Mouse (Mus musculus): ENCODE data around the gene Tmem183a. TPM values are rescaled to one million over a fixed set of nuclear protein-coding genes. Genes with fewer than 3 reads are reported as not detected.

The Tmem183a gene
- polyA plus RNA-seq (2014; fragmentation: Illumina TruSeq; extraction: RNeasy Lipid Tissue Mini Kit (QIAGEN cat#74804); ENCODE audit: insufficient read depth, low read depth, low replicate concordance): 24.8 TPM

DNA sequence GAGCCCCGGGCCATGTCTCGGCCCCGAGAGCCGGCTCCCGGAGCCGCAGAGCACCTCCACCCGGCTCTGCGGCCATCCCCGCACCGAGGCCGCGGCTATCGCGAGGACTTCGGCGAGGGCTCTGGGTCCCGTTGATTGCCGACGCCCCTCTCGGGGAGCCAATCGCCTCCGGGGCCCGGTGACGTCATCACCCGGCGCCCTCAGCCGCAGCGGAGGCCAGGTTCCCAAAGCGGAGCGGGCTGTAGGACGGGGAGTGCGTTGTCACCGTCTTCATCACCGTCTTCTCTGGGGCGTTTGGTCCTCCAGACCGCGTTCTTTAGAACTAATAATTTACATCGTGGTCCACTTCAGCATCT lies at the start of gene Tmem183a:
Gene Tmem183a (minus strand): TSS at position 123 of the 356 bp plus-strand sequence.

DNA sequence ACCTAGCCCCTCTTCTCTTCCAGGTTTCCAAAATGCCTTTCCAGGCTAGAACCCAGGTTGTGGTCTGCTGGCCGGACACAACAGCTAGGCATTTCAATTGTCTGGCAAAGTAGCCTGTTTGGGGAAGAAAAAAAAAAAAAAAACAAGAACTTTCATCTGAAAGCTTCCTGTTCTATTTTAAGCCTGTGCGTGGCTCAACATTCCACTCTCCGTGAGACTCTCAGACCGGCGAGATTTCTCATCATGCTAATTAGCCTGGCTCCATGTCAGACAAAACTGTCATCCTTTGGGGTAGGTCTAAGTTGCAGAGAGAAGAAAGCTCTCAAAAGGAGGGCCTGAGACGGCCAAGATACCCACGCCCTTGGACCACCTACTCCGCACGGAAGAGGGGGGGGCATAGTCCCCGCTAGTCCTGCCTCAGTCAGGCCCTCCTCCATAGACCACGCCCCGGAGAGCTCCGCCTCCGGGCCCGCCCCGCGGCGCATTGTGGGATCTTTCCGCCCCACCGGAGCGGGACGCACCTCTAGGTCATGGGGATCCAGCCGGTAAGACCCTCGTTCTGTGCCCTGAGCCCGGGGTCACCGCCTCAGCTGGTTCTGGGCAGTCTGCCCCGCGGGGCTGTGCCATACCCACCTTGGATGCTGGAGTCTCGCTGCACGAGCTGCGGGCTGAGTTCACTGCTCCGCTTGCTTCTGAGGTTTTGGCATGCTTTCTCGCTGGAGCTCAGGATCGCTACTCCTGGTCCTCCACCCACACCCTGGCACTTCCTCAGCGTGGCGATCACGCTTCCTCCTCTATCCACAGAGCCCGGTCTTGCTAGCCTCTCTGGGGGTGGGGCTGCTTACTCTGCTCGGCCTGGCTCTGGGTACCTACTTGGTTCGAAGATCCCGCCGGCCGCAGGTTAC lies 44.0 kb upstream of the Tmem183a start, which contains the start of gene Cyb5r1:
Gene Cyb5r1 (plus strand): TSS at position 51 of the 905 bp plus-strand sequence.

DNA sequence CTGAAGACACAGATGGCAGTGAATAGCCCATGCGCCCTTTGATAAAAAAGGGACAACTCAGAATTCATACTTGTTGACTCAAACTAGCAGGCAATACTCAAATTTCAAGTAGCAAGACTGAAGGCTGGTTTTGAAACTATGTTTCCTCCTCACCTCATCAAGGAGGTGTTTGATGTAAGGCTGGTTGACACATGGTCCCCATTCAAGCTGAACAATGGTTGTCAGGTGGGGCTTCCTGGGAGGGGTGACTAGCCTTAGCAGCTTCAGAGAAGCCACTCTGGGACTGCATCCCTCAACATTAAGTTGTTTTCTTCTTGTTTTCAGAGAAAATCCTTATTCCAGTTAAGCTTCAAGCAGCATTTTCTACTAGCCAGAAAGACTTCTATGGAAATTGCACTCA lies 23.9 kb upstream of the Tmem183a start, which contains the start of gene 4933406M09Rik:
Gene 4933406M09Rik (plus strand): TSS at position 275 of the 400 bp plus-strand sequence.

DNA sequence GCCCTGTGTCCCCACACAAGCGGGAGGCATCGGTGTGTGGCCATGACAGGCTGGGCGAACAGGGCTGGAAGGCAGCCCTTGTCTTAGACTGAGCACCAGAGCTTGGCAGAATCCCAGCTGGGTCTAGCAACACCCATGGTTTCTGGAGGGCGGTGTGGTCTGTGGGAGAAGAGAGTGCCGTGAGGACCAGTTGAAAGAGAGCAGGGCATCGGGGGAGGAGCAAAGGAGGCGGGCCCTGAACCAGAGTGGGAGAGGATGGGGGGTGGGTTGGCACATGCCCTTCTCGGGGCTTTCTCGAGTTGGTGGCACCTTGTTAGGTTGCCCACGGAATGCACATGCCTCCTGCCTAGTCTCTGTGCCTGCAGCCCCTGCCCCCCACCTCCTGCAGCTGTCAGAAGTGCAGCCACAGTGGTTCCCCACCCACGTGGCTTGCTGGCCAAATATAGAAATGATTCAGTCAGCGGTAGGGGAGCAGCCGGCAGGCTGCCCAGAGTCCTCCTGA lies 29.0 kb downstream of the Tmem183a start, which contains the start of gene Ppfia4:
Gene Ppfia4 (minus strand): TSS at position 159 of the 502 bp plus-strand sequence.

Other genes starting within 250 kb of the Tmem183a start
- 994 TPM for gene Chil1, start 179.8 kb downstream of the Tmem183a start, polyA plus RNA-seq (2014; fragmentation: Illumina TruSeq; extraction: RNeasy Lipid Tissue Mini Kit (QIAGEN cat#74804); ENCODE audit: insufficient read depth, low read depth, low replicate concordance)
- gene Mybph, start 168.5 kb downstream of the Tmem183a start, polyA plus RNA-seq (2014; fragmentation: Illumina TruSeq; extraction: RNeasy Lipid Tissue Mini Kit (QIAGEN cat#74804); ENCODE audit: insufficient read depth, low read depth, low replicate concordance): not detected
- 2.0 TPM for gene Adora1, start 126.5 kb downstream of the Tmem183a start, polyA plus RNA-seq (2014; fragmentation: Illumina TruSeq; extraction: RNeasy Lipid Tissue Mini Kit (QIAGEN cat#74804); ENCODE audit: insufficient read depth, low read depth, low replicate concordance)
- gene Myog, start 72.0 kb downstream of the Tmem183a start, polyA plus RNA-seq (2014; fragmentation: Illumina TruSeq; extraction: RNeasy Lipid Tissue Mini Kit (QIAGEN cat#74804); ENCODE audit: insufficient read depth, low read depth, low replicate concordance): not detected
- gene Ppfia4, start 29.1 kb downstream of the Tmem183a start, polyA plus RNA-seq (2014; fragmentation: Illumina TruSeq; extraction: RNeasy Lipid Tissue Mini Kit (QIAGEN cat#74804); ENCODE audit: insufficient read depth, low read depth, low replicate concordance): 3.9 TPM
- gene 4933406M09Rik, start 24.0 kb upstream of the Tmem183a start, polyA plus RNA-seq (2014; fragmentation: Illumina TruSeq; extraction: RNeasy Lipid Tissue Mini Kit (QIAGEN cat#74804); ENCODE audit: insufficient read depth, low read depth, low replicate concordance): not detected
- 28.0 TPM for gene Cyb5r1, start 43.6 kb upstream of the Tmem183a start, polyA plus RNA-seq (2014; fragmentation: Illumina TruSeq; extraction: RNeasy Lipid Tissue Mini Kit (QIAGEN cat#74804); ENCODE audit: insufficient read depth, low read depth, low replicate concordance)
- 80.1 TPM for gene Adipor1, start 53.4 kb upstream of the Tmem183a start, polyA plus RNA-seq (2014; fragmentation: Illumina TruSeq; extraction: RNeasy Lipid Tissue Mini Kit (QIAGEN cat#74804); ENCODE audit: insufficient read depth, low read depth, low replicate concordance)
- 9.2 TPM for gene Klhl12, start 93.6 kb upstream of the Tmem183a start, polyA plus RNA-seq (2014; fragmentation: Illumina TruSeq; extraction: RNeasy Lipid Tissue Mini Kit (QIAGEN cat#74804); ENCODE audit: insufficient read depth, low read depth, low replicate concordance)
- gene Rabif, start 132.7 kb upstream of the Tmem183a start, polyA plus RNA-seq (2014; fragmentation: Illumina TruSeq; extraction: RNeasy Lipid Tissue Mini Kit (QIAGEN cat#74804); ENCODE audit: insufficient read depth, low read depth, low replicate concordance): 11.9 TPM
- gene Mgat4e, start 187.7 kb upstream of the Tmem183a start, polyA plus RNA-seq (2014; fragmentation: Illumina TruSeq; extraction: RNeasy Lipid Tissue Mini Kit (QIAGEN cat#74804); ENCODE audit: insufficient read depth, low read depth, low replicate concordance): not detected
- 6.1 TPM for gene Kdm5b, start 198.2 kb upstream of the Tmem183a start, polyA plus RNA-seq (2014; fragmentation: Illumina TruSeq; extraction: RNeasy Lipid Tissue Mini Kit (QIAGEN cat#74804); ENCODE audit: insufficient read depth, low read depth, low replicate concordance)

Data from lung, adult 10 weeks (tissue).